Mouse (Mus musculus): ENCODE data around the gene Cd2bp2. TPM values are rescaled to one million over a fixed set of nuclear protein-coding genes. Genes with fewer than 3 reads are reported as not detected.
A peak's percentile ranks its signal among the peaks of the same experiment; 100 is the strongest.

Gene Cd2bp2
- total and polyA plus RNA-seq, 3 experiments, result 18.2 to 35.2 (median 33.4) TPM

GRCm38 (mm10) chr7:127233765-127234164 is 37.9 kb upstream of the Cd2bp2 start:
- intact Hi-C loops (cut with DNase I), result loop anchor here (5.0 kb wide), 1 partner anchor 116 kb away; no protein-coding TSS in a partner anchor
- peaks cover 4% of the 10 kb centered on the region for H3K36me3 ChIP-seq (ENCODE audit: control insufficient read depth, insufficient read depth, low read length)
- peak overlapping the region; percentile 77 for H3K4me3 ChIP-seq

GRCm38 (mm10) chr7:127233368-127233749 is 37.5 kb upstream of the Cd2bp2 start:
- intact Hi-C loops (cut with DNase I), result loop anchor here (5.0 kb wide), 1 partner anchor 116 kb away; no protein-coding TSS in a partner anchor

More at GRCm38 (mm10) chr7:127233765-127234164, 37.9 kb upstream of the Cd2bp2 start:
- 6% methylated on average over 9 of the region's 9 CpGs for whole genome bisulfite sequencing
- no peaks in the 10 kb centered on the region for H3K27me3 ChIP-seq (ENCODE audit: control insufficient read depth, insufficient read depth, low read length)
- H3K79me2 ChIP-seq (replicated peaks; ENCODE audit: control insufficient read depth, insufficient read depth, low read length), result peaks cover 3% of the 10 kb centered on the region
- H3K9ac ChIP-seq (ENCODE audit: low read depth, low read length), result peak overlapping the region; percentile 98; the same call in 1 of the 2 replicates
- no peak for TF ChIP-seq POLR2A (IDR thresholded peaks at IDR 0.05; ENCODE audit: insufficient read depth, low read depth, low read length)
- no peak for TF ChIP-seq EP300 (IDR thresholded peaks at IDR 0.05; ENCODE audit: insufficient read depth, low read depth, low read length)
- no peak for TF ChIP-seq CTCF (IDR thresholded peaks at IDR 0.05)
- peak overlapping the region; percentile 90 for H3K27ac ChIP-seq
- DNase-seq, result no peak
- peaks cover 5% of the 10 kb centered on the region for H3K4me1 ChIP-seq (ENCODE audit: control insufficient read depth, insufficient read depth, low read length)

GRCm38 (mm10) chr7:127232622-127233367 is 36.9 kb upstream of the Cd2bp2 start, which contains the start of the genes Zfp553 and Sept1:
Gene Zfp553, plus strand, starts transcription at chr7:127233061.
Gene Sept1, minus strand, starts transcription at chr7:127233130.
- H3K9ac ChIP-seq (ENCODE audit: low read depth, low read length), result peak within 1 kb of the TSS; percentile 98
- intact Hi-C loops (cut with DNase I), result loop anchor here (1.0 to 5.0 kb wide), 2 partner anchors 23 to 115 kb away; no protein-coding TSS in a partner anchor
- peaks cover 4% of the 10 kb centered on the region for H3K36me3 ChIP-seq (ENCODE audit: control insufficient read depth, insufficient read depth, low read length)
- H3K27me3 ChIP-seq (ENCODE audit: control insufficient read depth, insufficient read depth, low read length), result no peaks in the 10 kb centered on the region
- H3K79me2 ChIP-seq (replicated peaks; ENCODE audit: control insufficient read depth, insufficient read depth, low read length), result peaks cover 3% of the 10 kb centered on the region
- peak within 1 kb of the TSS; percentile 77 for H3K4me3 ChIP-seq
- under 1% methylated on average over 64 of the region's 64 CpGs for WGBS
- peak; percentile 13; the same call in 1 of the 2 replicates for TF ChIP-seq POLR2A (IDR thresholded peaks at IDR 0.05; ENCODE audit: insufficient read depth, low read depth, low read length)
- peak; percentile 20 for TF ChIP-seq CTCF (IDR thresholded peaks at IDR 0.05)
- no peak for TF ChIP-seq EP300 (IDR thresholded peaks at IDR 0.05; ENCODE audit: insufficient read depth, low read depth, low read length)
- peak; percentile 90 to 92 for DNase-seq
- peaks cover 5% of the 10 kb centered on the region for H3K4me1 ChIP-seq (ENCODE audit: control insufficient read depth, insufficient read depth, low read length)
- peak within 1 kb of the TSS; percentile 90 for H3K27ac ChIP-seq

More at GRCm38 (mm10) chr7:127233368-127233749, 37.5 kb upstream of the Cd2bp2 start:
- peaks cover 3% of the 10 kb centered on the region for H3K79me2 ChIP-seq (replicated peaks; ENCODE audit: control insufficient read depth, insufficient read depth, low read length)
- TF ChIP-seq POLR2A (IDR thresholded peaks at IDR 0.05; ENCODE audit: insufficient read depth, low read depth, low read length) (no peak), CTCF (IDR thresholded peaks at IDR 0.05) (no peak), EP300 (IDR thresholded peaks at IDR 0.05; ENCODE audit: insufficient read depth, low read depth, low read length) (no peak)
- H3K9ac ChIP-seq (ENCODE audit: low read depth, low read length), result peak overlapping the region; percentile 98
- H3K4me3 ChIP-seq, result peak overlapping the region; percentile 77
- H3K27me3 ChIP-seq (ENCODE audit: control insufficient read depth, insufficient read depth, low read length), result no peaks in the 10 kb centered on the region
- no peak for DNase-seq
- under 1% methylated on average over 27 of the region's 27 CpGs for WGBS
- peaks cover 5% of the 10 kb centered on the region for H3K4me1 ChIP-seq (ENCODE audit: control insufficient read depth, insufficient read depth, low read length)
- peaks cover 4% of the 10 kb centered on the region for H3K36me3 ChIP-seq (ENCODE audit: control insufficient read depth, insufficient read depth, low read length)
- peak overlapping the region; percentile 90 for H3K27ac ChIP-seq

- DNase-seq, result no peak
- Histone ChIP-seq H3K36me3 (ENCODE audit: control insufficient read depth, insufficient read depth, low read length) (peaks cover 4% of the 10 kb centered on the region), H3K4me1 (ENCODE audit: control insufficient read depth, insufficient read depth, low read length) (peaks cover 5% of the 10 kb centered on the region), H3K4me3 (peak overlapping the region; percentile 77), H3K27ac (peak overlapping the region; percentile 90), H3K27me3 (ENCODE audit: control insufficient read depth, insufficient read depth, low read length) (no peaks in the 10 kb centered on the region), H3K79me2 (replicated peaks; ENCODE audit: control insufficient read depth, insufficient read depth, low read length) (peaks cover 3% of the 10 kb centered on the region), H3K9ac (ENCODE audit: low read depth, low read length) (peak overlapping the region; percentile 98)
- 6% methylated on average over 20 of the region's 20 CpGs for WGBS
- TF ChIP-seq CTCF (IDR thresholded peaks at IDR 0.05) (no peak), POLR2A (IDR thresholded peaks at IDR 0.05; ENCODE audit: insufficient read depth, low read depth, low read length) (no peak), EP300 (IDR thresholded peaks at IDR 0.05; ENCODE audit: insufficient read depth, low read depth, low read length) (no peak)
- intact Hi-C loops (cut with DNase I), result loop anchor here (1.0 to 5.0 kb wide), 2 partner anchors 23 to 115 kb away; no protein-coding TSS in a partner anchor
Observed at GRCm38 (mm10) chr7:127231826-127232621, 36.2 kb upstream of the Cd2bp2 start.

GRCm38 (mm10) chr7:127231376-127231775 is 35.5 kb upstream of the Cd2bp2 start:
- 45% methylated on average over 3 of the region's 3 CpGs for WGBS
- Histone ChIP-seq H3K27me3 (ENCODE audit: control insufficient read depth, insufficient read depth, low read length) (no peaks in the 10 kb centered on the region), H3K36me3 (ENCODE audit: control insufficient read depth, insufficient read depth, low read length) (peaks cover 4% of the 10 kb centered on the region), H3K27ac (no peak overlapping the region), H3K4me3 (no peak overlapping the region), H3K9ac (ENCODE audit: low read depth, low read length) (peak overlapping the region; percentile 12; the same call in 1 of the 2 replicates), H3K4me1 (ENCODE audit: control insufficient read depth, insufficient read depth, low read length) (peaks cover 5% of the 10 kb centered on the region), H3K79me2 (replicated peaks; ENCODE audit: control insufficient read depth, insufficient read depth, low read length) (peaks cover 3% of the 10 kb centered on the region)
- DNase-seq, result no peak
- intact Hi-C loops (cut with DNase I), result loop anchor here (5.0 kb wide), 1 partner anchor 114 kb away; no protein-coding TSS in a partner anchor
- no peak for TF ChIP-seq CTCF (IDR thresholded peaks at IDR 0.05)
- TF ChIP-seq POLR2A (IDR thresholded peaks at IDR 0.05; ENCODE audit: insufficient read depth, low read depth, low read length), result no peak
- TF ChIP-seq EP300 (IDR thresholded peaks at IDR 0.05; ENCODE audit: insufficient read depth, low read depth, low read length), result no peak

All from heart, adult 2 months (tissue).